Mouse (Mus musculus) cerebellum, adult 9-11 months (tissue): ENCODE measurements around the gene Lypd6.

ENCODE experiments used
- DNase-seq: peaks from one replicate; pipeline ENCODE4 v3.0.0; 2022

The Lypd6 gene

DNA sequence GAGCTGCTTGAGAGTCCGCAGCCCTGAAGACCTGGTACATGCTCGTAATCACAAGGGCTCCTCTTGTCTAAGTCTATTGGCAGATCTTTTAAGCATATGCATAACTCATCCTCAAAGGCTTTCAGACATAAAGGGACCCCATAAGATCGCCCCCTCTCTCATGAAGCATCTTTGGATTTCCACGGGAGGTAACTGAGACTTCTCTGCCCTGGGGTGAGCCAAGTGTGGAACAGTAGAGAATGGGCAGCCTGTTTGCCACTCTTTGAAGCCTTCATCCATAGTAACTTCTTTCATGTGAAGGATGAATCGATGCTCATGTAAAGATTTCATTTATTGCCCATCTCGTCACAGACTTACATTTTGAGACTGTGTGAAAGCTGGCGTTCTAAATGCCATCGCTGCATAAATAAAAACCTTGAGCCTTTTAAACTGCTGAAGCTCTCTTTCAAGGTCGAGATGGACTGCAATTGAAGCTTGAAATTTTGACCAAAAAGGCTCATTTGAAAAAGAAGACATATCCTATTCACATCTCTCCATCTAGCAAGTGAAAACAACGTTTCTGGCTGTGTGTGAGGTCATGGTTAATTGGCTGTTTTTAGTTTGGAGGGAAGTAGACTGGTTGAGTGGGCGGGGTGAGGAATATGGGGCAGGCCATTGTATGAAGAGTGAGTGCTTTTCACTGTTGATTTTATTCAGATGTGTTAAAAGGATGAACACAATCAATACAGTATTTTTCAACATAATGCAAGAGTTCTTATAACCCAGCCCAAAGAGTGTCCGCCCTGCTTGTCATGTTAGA, 107.7 kb downstream of the Lypd6 start:
- no peak for DNase-seq

DNA sequence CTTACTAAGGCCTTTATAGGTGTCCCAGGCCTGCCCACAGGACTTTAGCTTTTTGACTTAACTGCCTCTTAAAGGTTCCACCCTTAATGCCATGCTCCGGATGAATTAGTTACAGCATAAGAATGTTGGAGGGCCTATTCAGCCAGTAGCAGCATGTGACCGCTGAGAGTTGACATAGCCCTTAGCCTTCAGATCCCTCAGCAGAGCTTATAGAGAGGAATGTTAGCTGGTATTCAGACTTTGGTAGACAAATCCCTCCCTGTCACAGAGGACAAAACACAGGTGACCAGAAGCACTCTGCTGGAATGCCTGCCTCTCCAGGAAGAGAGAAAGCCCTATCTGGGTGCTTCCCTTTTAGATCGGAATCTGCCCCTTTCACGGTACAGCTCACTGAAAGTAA, 109.5 kb downstream of the Lypd6 start:
- DNase-seq: no peak

- no peak for DNase-seq
Measured at GRCm38 (mm10) chr2:50179164-50179563, 112.9 kb downstream of the Lypd6 start.

DNA sequence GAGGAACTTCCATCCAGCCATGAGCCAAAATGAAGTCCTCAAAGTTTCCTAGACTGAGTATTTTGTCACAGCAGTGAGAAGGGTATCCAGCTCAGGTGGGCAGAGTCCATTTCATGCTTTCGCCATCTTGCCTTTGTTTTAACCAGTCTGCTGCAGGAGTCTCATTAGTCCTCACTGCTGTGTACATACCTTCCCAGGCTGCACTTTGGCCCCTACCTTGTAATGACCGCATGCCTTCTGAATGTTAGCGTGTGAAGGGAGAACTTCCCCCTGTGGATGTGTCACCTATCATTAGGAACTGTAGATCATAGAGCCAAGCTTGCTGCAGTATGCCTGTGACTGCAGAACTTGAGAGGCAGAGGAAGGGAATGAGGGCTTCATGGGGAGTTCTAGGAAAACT, 114.2 kb downstream of the Lypd6 start:
- no peak for DNase-seq

DNA sequence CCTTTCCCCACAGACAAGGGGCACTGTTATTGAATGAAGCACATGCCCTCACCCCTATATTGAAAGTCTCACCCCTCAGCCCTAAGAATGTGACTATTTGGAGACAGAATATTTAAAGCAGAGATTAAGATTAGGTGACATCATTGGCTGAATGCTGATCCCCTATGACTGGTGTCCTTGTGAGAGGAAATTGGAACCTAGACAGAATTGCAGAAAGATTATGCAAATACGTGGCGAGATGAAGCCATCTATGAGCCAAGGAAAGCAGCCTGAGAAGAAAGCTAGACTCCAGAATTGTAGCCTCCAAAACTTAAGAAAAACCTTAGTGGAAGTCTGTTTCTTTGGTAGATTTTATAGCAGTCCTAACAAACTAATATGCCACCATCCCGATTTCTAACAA, 115.1 kb downstream of the Lypd6 start:
- no peak for DNase-seq

- no peak for DNase-seq
Measured at GRCm38 (mm10) chr2:50186711-50187405, 120.6 kb downstream of the Lypd6 start.

GRCm38 (mm10) chr2:50188856-50189255, 122.6 kb downstream of the Lypd6 start:
- no peak for DNase-seq

DNA sequence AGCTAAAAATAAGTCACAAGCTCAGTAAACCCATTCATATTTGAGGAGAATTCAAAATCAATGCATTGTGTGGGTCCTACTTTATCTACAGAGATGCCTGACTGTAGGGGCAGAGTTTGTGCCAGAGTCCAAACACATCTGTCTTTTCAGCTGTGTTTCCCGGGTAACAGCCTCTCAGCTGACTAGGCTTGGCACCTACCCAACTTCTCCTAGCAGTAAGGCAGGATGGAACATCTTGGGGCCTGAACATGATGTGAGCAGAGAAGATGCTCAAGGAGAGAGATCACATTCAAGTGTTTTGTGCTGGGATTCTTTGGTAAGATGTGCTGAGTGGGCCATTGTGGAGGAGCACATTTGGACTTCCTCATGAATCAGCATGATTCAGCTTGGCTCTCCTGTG, 130.5 kb downstream of the Lypd6 start:
- no peak for DNase-seq

GRCm38 (mm10) chr2:50197801-50198200, 131.6 kb downstream of the Lypd6 start:
- DNase-seq: no peak

DNA sequence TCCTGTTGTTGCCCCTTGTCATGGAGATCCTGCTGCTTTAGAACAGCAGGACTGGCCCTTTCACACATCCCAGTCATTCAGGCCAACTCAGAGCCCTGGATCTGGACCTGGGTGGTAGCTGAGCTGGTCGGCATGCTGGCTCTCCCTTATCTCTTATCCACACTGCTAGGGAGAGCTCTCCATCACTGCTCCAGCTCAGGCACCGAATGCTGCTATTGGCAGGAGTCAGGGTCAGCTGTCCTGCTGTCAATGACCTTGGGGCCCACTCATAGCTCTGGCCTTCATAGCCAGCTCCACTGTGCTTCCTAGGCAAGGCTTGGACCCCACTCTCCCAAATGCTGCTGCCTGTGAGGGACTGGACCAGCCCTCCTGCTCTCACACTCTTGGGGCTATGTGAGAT, 134.3 kb downstream of the Lypd6 start:
- no peak for DNase-seq

DNA sequence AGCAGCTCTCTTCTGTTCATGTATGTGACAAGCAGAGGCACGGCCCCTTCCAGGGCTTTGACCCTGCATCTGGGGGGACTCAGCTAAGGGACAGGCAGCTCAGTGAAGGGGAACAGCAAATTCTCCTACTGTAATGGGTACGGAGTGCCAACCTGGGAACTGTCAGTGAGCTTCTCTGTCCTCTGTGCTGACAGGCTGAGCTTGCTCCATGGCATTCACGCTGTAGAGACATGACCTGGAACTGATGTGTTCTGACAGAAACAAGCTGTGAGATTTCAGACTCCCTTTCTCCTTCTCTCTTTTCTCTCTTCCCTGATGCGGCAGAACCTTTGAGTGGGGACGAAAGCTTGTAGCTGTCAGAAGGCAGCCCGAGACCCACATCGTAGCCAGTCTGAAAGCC, 154.3 kb downstream of the Lypd6 start:
- DNase-seq: peak; percentile 6

- DNase-seq: no peak
Measured at GRCm38 (mm10) chr2:50225019-50225418, 158.8 kb downstream of the Lypd6 start.

DNA sequence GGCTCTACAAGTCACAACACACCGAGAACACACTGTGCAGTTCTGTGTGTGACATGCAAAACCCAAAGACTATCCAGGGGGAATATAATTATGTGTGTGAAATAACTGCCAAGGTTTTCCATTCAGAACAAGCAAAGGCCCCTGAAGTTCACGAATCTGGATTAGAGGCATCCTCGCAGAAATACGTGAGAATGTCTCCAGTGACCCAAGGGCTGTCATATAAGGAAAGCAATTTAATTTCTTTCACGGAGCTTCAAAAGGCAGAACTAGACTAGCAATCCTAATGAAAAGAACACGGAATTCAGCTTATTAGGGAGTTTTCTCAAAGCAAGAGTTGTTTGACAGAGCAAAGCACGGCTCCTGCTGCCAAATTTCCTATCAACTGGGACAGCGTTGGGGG, 167.3 kb downstream of the Lypd6 start:
- no peak for DNase-seq
